Mouse (Mus musculus): ENCODE measurements around the gene Mtg2.

GRCm38 (mm10) chr2:180117485-180118194, 47.3 kb downstream of the Mtg2 start:
- TF ChIP-seq MAFK (IDR thresholded peaks at IDR 0.05; ENCODE audit: insufficient read depth, low read depth, low read length), result no peak
- no peak for TF ChIP-seq ZC3H11A (IDR thresholded peaks at IDR 0.05; ENCODE audit: borderline replicate concordance, low read depth, low read length)

All from ES-E14 (cell line).